Mouse (Mus musculus) T-cell, adult 2 months (primary cell): ENCODE results near the gene Papln.

Experiments
- DNase-seq: peaks from one replicate; pipeline ENCODE4 v3.0.0; 2022; ENCODE audit warnings: low spot score

The Papln gene

DNA sequence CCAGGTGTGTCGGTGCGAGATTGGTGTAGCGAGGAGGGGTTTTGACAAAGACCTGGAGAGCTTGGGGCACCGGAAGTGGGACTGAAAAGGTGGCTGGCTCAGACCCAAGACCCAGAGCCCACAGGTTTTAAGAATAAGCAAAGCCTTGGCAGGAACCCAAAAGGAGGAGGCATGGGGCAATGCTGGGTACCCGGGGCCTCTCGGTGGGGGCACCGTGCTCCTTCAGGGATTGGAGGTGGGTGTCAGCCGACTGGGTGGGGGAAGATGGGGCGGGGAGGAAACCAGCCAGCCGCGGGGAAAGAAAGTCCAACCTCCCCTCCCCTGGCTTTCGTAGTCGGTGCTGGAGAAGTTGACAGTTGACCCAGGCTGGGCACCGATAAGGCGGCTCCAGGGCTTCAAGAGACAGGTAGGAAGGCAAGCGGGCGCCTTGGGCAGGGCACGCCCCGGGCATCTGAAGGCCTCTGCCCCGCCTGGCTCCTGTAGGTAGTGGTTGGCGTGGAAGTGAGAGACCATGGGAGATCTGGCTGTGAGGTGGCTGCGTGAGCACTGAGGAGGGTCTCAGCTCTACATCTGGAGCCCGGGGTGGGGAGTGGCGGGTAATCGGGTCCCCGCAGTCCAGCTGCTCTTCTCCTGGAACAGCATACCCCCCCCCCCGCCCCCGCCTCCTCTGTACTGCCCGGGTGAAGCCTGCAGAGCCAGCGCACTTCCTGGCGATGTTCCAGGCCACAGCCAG, at the start of gene Papln:
Gene Papln, plus strand, starts transcription at position 324 of the 733 bp plus-strand sequence.
- peak; percentile 45 for DNase-seq

DNA sequence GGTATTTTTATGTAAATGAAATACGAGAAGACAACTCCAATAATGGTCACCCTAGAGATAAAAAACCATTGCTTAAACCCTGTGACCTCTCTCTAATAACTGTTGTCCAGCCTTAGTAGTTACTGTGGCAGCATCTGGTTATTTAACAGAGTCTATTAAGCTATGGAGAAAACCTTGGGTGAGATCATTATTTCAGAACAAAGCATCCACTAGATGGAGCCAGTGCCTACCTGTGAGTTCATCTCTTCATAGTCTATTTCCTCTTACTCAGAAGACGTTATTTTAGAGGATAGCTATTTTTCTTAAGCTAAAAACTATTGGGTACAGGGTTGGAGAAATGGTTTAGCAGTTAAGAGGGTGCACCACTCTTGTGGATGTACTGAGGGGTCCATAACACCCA, 49.7 kb upstream of the Papln start:
- DNase-seq: peak; percentile 22

DNA sequence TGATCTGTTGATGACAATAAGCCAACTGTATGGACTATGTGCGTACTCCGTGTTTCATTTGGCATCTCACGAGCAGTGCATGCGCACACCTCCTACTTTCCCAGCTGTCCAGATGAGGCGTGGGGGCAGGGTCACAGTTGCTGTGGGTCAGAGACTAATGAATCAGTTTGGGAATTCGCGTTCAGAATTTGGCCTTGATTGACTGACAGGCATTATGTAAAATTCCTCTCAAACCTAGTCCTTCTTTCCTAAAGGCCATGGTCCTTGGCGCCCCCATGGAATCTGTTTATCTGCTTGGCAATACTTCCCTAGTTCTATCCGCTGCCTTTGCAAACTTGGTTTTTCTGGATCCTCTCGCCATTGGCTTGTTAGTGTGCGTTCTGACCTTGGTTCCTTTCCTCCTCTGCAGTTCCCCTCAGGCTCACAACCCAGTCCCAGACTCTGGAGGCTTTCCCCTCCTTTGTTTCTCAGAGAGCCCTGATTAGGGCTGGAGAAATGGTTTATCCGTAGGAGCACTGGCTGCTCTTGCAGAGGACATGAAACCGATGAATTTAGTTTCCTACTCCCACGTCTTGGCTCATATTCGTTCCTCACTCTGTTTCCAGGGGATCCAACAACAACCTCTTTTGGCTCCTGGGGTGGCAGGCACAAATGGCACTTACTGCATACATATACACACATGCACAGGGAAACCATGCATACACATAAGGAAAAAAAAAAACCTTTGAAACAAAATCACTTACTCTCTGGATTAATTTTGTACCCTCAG, 46.8 kb upstream of the Papln start:
- no peak for DNase-seq

DNA sequence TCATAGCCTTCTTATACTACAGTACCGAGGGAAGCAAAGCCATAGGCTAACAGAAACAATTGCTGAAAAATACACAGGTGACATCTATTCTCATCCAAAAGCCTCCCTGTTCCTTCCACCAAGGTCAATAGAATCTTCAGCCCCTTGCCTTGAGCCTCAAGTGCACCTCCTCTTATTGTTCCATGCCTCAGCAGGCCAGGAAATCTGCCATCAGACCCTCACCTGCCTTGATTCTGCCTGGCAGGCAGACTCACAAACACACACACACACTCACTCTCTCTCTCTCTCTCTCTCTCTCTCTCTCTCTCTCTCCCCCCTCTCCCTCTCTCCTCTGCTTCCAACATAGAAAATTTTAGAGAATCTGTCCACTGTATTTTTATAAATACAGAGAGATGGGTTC, 44.0 kb upstream of the Papln start:
- DNase-seq: no peak

DNA sequence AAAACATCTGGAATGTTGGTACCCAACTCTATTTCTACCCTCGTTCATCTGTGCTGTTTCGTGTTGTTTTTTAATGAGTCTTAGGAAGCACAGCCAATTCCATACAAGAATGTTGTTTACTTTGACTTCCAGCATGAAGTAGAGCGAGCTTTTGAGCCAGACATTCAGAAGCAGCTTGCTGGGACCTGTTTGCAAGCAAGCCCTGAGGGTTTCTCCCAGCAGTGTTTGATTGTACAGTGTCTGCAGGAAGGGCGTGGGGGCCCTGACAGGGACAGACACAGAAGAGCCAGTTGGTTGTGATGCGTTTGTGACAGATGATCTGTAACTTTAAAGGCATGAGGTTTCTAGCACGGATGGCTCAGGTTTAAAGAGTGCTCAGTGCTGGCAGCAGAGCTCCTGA, 42.2 kb upstream of the Papln start:
- DNase-seq: no peak

DNA sequence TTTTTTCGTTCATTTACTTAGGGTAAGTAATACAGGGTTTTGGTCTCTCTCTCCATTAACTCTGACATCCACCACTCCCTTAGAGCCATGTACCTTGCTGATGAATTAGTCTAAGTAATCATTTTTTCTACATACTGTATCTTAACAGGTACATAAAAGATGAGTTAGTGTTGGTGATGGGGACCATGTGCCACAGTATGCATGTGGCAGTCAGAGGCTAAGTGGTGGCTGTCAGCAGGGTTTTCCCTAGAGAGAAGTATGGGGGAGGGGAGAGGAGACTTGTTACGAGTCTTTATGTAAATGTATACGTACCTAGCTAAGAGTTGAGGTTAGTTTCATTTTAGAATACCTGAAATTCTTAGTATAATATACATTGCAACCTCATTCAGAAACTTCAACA, 40.4 kb upstream of the Papln start:
- no peak for DNase-seq

DNA sequence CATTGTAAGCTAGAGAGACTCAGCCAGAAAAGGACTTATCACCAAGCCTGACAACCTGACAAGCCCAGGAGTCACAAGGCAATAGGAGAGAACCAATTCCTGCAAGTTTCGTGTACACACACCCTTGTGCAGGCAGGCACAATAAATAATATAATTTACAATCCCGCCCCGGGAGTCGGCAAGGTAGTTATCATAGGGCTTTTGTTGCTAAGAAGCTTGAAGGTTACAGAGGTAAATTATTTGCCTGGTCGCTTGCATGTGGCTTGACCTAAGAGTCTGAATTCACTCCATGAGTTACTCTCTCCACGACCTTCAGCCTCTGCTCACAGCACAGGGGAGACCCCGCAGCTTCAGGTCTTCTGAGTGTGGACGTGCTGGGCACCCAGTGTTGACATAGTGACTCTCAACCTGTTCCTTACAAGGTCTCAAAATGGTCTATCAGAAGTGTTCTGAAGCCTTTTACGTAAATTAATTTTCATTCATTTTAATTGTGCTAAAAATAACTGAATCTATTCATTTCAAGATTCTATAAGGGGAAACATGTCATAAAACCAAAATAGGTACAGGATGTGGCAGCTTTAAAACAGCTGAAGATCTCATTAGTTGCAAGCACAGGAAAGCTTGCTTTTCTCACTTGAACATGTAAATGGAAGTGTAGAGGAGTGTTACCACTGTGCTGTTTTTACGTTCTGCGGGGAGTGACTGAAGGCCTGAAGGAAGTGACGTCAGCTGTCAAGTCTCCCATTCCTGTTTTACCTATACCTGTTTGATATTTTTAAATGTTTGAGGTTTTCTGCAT, 36.7 kb upstream of the Papln start:
- DNase-seq: no peak

DNA sequence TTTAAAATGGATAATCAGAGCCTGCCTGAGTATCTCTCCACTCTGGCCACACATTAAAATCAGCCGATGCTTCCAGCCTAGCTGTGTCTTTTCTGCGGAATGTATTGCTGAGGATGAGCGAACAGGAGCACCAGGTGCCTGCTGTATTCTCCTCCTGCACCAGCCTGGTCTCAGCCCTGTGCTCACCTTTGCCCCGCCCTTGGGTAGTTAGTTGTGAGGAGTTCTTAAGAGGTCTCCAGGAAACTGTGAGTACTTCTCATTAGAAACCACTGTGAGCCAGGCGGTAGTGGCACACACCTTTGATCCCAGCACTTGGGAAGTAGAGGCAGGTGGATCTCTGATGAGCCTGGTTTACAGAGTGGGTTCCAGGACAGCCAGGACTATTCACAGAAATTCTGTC, 31.2 kb upstream of the Papln start:
- no peak for DNase-seq

DNA sequence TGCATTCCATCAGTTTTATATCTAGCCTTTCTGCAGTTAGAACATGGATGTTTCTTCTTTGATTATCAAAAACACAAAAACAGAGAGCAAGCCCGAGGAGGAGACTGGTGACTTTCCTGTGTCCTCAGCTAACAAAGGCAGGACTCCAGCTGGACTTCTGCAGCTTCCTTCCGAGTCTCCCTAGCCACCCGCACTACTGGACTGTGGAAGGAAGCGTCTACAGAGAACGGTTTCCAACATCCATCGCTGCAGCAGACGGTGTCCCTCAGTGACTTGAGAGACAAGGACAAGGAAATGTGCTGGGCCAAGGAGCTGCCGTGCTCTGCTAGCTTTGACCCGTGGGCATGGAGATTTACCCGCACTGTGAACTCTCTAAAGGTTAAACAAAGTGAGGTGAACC, 29.4 kb upstream of the Papln start:
- no peak for DNase-seq

DNA sequence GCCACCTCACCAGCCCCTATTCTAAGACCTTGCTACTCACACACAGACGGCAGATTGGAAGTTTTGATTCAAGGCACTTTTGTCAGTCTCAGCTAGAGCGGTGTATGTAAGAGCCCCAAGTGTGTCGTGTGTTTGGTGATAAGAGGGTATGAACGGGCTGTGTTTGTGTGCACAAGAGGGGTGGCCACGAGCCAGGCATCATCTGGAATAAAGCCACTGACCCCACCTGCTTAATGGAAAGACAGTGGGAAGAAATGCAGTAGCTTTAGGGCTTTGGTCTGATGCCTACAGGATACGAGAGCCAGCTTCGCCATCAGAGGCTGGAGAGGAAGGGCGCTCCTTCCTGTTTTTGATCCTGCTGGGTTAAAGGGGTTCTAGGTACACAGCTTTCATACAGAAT, 27.2 kb upstream of the Papln start:
- no peak for DNase-seq

DNA sequence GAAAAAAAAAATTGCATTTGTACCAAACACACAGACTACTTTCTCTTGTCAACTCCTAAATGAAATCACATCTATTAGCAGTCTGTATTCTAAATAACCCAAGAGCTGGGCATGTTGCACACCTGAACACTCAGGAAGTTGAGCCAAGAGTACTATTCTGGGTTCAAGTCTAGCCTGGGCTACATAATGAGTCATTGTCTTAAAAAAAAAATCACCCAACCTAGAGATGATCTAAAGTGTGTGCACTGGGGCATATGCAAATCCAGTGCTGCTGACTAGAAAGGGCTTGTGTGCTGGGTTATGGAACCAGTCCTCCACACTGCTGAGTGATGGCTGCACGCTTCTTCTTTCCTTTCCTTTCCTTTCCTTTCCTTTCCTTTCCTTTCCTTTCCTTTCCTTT, 24.8 kb upstream of the Papln start:
- no peak for DNase-seq

DNA sequence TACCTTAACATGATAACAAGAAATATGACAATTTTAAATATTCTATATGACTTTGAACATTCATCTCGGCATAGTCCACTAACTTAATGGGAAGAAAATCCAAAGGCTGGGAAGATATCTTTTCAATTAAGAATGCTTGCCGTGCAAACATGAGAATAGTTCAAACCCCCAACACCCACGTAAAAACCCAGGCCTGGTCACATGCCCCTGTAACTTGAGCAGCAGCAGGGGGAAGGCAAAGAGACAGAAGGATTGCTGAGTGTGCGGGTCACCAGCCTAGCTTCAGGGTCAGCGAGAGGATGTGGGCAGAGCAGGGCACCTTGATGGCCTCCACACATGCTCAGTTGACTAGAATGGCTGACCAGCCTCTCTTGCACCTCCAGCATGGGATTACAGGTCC, 21.7 kb upstream of the Papln start:
- DNase-seq: no peak

DNA sequence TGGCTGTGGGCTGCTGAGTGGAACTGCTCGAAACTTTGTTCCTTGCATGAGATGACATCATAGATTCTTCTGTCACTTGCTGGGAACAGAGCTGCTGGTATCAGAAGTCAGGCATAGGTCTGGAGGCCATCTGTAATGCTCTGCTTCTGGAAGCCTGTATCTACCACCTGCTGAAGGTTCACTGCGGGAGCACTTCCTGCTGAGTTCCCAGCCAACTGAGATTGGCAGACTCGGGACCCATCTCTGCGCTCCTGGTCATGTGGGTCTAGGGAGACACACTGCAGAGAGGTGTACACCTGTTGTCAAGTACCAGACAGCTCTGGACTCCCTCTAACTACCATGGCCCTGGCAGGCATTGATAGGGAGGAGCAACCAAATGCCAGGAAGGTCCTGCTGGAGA, 20.6 kb upstream of the Papln start:
- no peak for DNase-seq

DNA sequence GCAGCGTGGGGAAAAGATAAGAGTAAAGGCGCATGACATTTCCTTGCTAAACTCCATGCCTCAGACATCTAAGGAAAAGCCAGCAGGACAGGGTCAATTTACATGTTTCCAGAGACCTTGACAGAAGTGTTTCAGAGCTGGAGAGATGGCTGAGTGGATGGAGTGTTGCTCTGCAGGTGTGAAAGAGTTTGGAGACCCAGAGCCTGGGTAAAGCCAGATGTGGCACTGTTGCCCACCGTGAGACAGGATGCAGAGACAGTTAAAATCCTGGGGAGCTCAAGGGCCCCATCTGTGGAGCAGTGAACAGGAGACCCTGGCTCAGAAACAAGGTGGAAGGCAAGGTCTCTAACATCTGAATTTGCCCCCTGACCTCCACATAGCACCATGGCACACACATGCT, 19.7 kb upstream of the Papln start:
- no peak for DNase-seq

DNA sequence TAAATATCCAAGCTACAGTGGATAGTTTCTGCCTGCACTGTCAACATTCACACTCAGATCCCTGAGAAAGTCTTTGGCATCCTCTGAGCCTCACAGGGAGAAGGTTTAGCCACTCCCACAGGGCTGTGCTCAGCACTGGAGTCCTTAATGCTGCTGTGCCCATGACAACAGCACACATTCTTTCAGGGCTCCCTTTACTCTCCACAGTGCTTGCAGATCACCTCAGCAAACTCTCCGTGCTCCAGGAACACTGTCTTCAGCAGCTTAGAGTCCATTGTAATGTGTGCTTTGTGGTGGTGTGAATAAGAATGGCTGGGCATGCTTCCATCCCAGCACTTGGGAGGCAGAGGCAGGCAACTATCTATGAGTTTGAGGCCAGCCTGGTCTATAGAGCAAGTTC, 14.2 kb upstream of the Papln start:
- no peak for DNase-seq

DNA sequence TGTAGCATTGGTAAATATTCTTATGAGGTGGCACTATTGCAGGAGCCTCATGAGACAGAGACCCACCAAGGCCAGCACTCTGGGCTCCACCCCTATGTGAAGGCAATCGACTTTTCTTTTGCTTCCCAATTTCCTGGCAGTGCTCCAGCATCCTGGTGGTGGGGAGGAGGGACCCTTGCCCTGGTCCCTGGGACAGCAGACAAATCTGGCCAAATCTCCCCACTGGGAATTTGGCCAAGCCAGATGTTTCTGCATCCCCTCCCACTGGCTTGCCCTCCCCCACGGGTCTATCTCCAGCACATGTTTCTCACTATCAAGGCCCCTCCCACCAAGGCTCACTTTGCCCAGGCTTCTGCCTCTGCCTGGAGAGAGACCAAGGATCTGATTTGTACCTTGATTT, 10.9 kb upstream of the Papln start:
- DNase-seq: no peak

DNA sequence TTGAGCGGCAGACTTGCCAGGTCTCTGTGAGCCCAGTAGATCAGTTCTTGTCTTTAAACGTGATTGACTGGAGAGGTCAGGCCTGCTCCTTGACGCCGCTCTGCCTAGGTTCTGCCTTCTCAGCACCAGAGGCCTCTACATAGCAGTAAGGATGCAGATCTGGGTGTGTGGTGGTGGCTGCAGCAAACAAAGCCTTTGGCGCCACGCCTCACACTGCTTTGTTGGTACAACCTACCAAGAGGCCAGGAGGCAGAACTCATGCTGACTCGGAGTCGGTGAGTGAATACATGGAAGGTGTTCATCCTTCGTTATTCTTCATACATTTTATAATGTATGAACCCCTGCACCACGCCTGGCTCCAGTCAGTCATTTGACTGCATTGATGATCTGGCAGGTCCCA, 4.7 kb upstream of the Papln start:
- no peak for DNase-seq

DNA sequence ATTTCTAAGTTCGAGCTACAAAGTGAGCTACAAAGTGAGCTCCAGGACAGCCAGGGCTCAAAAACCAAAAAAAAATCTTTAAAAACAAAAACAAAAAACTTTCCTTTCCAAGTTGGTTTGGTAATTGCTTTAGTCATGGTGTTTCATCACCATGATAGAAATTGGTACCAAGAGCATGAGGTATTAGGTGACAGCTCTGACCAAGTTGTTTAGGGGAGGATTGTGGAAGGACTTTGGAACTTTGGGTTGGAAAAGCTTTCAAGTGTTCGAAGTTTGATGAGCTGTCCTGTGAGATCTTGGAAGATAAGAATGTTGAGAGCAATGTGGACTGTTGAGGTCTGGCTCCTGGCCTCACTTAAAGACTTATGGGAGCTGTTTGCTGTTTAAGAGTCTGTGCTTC, 3.2 kb upstream of the Papln start:
- DNase-seq: no peak

DNA sequence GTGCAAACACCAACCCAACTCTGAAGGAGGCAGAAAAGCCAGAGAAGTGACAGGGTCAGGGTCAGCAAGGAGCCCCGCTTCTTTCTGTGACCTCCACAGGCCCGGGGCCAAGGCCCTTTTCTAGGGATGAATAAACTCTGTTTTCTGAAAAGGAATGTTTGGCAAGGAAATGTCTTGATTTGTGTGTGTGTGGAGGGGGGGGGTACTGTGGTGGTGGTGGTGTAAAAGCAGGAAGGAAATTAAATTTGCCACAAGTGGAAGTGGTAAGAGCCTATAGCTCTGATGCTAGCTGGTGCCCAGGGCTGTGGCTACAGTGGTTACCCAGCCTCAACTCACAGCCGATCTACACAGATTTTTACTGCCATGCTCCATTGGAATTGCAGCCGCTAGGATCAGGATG, 728 bp upstream of the Papln start:
- peak; percentile 34 for DNase-seq

DNA sequence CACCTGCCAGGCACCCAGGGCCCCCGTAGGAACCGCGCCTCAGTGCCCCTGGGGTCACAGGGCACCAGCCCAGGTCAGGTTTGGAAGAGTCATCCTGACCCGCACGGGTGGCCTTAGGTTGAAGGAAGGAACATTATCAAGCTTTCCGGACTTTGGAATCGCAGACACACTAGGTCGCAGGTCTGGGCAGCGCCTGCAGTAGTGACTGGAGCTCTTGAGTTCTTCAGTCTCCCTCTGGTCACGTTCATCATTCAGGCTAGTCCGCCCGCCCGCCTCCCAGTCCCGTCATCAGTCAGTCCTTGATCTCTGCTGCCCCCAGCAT, 571 bp downstream of the Papln start:
- no peak for DNase-seq

DNA sequence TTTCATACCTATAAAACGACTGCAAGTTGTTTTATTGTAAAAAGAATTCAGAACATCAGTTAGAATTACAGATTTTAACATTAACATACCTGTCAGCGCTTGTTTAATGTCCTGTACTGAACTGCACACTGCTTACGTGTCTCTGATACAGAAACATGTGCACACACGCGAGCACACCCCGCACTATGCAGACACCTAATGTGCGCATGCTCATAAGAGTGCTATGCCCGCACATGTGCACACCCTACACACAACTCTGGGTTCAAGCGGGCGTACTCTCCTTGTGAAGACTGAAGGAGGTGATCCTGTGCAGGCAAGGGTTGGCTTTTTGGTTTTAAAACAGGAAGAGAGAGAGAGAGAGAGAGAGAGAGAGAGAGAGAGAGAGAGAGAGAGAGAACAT, 1.1 kb downstream of the Papln start:
- DNase-seq: no peak

DNA sequence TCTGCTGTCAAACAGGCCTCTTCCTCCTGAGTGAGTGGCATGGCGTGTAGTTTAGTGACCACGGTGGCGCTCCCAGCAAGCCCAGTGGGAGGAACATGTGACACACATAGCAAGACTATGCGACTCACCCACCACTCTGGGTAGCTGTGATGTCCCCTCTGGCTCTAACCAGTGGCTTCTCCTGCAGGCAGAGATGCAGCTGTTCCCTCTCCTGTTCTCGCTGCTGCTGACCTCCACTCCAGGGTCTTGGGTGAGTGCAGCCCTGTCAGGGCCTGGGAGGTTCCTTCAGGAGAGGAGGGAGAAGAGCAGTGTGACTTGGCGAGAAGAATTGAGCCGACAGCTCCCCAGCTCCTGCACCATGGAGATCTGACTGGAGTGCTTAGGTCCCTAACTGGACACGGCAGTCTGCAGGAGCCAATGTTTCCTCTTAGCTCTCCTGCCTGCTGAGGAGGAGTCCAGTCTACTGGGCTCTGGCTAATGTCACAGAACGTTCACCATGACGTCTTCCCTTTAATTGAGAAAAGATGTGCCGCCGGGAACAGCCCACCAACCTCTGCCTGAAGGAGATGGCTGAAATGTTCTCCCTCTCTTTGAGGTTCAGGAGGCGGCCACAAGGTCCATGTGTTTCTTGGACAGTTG, 2.6 kb downstream of the Papln start:
- DNase-seq: no peak

DNA sequence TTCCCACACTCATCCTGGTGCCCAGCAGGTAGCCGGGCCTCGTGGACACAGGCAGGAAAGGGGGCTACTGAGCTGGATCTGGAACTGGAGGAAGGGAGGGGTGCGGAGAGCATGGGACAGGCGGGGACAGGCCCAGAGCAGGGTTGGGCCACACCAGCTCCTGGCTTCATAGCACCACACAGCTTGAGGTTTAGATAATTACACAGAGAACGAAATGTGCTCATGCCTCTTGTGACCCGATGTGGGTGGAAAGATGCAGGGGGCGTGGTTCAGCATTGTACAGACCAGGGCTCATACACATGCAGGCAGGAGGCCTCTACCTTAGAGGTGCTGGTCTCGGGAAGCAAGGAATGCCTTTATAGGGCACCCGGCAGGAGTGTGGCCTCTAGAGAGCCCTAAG, 4.4 kb downstream of the Papln start:
- DNase-seq: no peak
